Comparison of ENCODE assay signal across 31 mouse cellular contexts in the genomic region with DNA sequence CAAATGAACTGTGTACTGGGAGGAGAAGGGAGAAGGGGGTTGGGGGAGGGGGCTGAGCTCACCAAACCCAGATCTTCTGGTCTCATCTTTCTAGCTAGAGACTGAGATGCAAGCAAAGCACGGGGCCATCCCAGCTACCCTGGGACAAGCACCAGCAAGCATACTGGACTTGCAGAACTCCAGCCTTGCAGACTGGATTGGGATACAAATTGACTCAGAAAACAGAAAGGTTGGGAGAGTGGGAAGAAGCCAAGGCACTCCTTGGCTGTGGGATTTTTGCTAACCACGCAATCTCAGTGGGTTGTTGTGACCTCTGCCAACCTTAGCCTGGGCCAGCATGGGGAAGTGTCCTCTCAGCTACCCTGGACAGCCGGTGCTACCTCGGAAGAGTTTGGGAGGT. TPM values are rescaled to one million over a fixed set of nuclear protein-coding genes. Genes with fewer than 3 reads are reported as not detected.
"Had no signal": no experiment of that assay in that cellular context is flagged by ENCODE, and none has a peak within 500 bp of the region (broad histone marks: within the 10 kb centered on the region; RNA-seq: fewer than 3 reads in every experiment).

No protein-coding gene starts in this region.

- H3K4me2 ChIP-seq: limb, embryonic 12.5 days; limb, embryonic 13.5 days; limb, embryonic 15.5 days; liver, embryonic 11.5 days; liver, embryonic 12.5 days; liver, embryonic 13.5 days; liver, embryonic 15.5 days; lung, embryonic 14.5 days; lung, embryonic 15.5 days; midbrain, embryonic 12.5 days; midbrain, embryonic 13.5 days; midbrain, embryonic 15.5 days had no signal

- H3K9me3 ChIP-seq: limb, embryonic 10.5 days; limb, embryonic 12.5 days; limb, embryonic 15.5 days; liver, embryonic 12.5 days; liver, embryonic 13.5 days; liver, embryonic 15.5 days; lung, embryonic 15.5 days; midbrain, embryonic 13.5 days; midbrain, embryonic 15.5 days had no signal

- H3K4me3 ChIP-seq: left cerebral cortex, adult 2 months; limb, embryonic 10.5 days; limb, embryonic 12.5 days; limb, embryonic 13.5 days; limb, embryonic 15.5 days; liver, embryonic 12.5 days; liver, embryonic 13.5 days; liver, embryonic 15.5 days; lung, embryonic 15.5 days; megakaryocyte, embryonic 14.5 days; midbrain, embryonic 12.5 days; midbrain, embryonic 13.5 days; midbrain, embryonic 15.5 days; myocyte had no signal

- H3K36me3 ChIP-seq: limb, embryonic 10.5 days; limb, embryonic 12.5 days; limb, embryonic 13.5 days; limb, embryonic 15.5 days; liver, embryonic 12.5 days; liver, embryonic 13.5 days; liver, embryonic 15.5 days; lung, embryonic 15.5 days; midbrain, embryonic 12.5 days; midbrain, embryonic 13.5 days; midbrain, embryonic 15.5 days had no signal

- H3K27ac ChIP-seq: left cerebral cortex, adult 2 months; limb, embryonic 10.5 days; limb, embryonic 12.5 days; limb, embryonic 13.5 days; limb, embryonic 15.5 days; liver, embryonic 12.5 days; liver, embryonic 13.5 days; liver, embryonic 14.5 days; liver, embryonic 15.5 days; lung, embryonic 15.5 days; macrophage; midbrain, embryonic 12.5 days; midbrain, embryonic 13.5 days; midbrain, embryonic 15.5 days had no signal

- DNase-seq: layer of hippocampus, postnatal 36 days; left cerebral cortex, postnatal 4 days; liver; liver, embryonic 13.5 days; liver, postnatal 0 days; lung, adult 18-20 months; lung, adult 2 months; lung, embryonic 14.5 days; lung, postnatal 10 days; lung, postnatal 14 days; lung, postnatal 36 days; lung, postnatal 4 days had no signal

- H3K4me1 ChIP-seq: liver, embryonic 12.5 days had no signal

- H3K9ac ChIP-seq: limb, embryonic 12.5 days; limb, embryonic 13.5 days; limb, embryonic 15.5 days; liver, embryonic 12.5 days; liver, embryonic 13.5 days; liver, embryonic 14.5 days; liver, embryonic 15.5 days; liver, postnatal 0 days; lung, embryonic 14.5 days; lung, embryonic 15.5 days; midbrain, embryonic 12.5 days; midbrain, embryonic 13.5 days; midbrain, embryonic 15.5 days had no signal

- ATAC-seq: liver, embryonic 12.5 days; liver, postnatal 0 days; lung, postnatal 0 days; midbrain, embryonic 13.5 days; midbrain, embryonic 15.5 days had no signal

RNA-seq across cellular contexts. Expression of gene Tlx1, which starts 3.4 kb away (rescaled TPM):
- polyA plus RNA-seq: liver, embryonic 12.5 days; liver, embryonic 13.5 days; liver, embryonic 15.5 days; liver, postnatal 0 days; lung, adult 2 months; lung, embryonic 14.5 days; lung, embryonic 15.5 days; lung, embryonic 16.5 days; lung, postnatal 0 days; macrophage; midbrain, embryonic 15.5 days; midbrain, postnatal 0 days; myocyte had no signal
